ENCODE assay signal across 1 mouse cellular context in the genomic region with DNA sequence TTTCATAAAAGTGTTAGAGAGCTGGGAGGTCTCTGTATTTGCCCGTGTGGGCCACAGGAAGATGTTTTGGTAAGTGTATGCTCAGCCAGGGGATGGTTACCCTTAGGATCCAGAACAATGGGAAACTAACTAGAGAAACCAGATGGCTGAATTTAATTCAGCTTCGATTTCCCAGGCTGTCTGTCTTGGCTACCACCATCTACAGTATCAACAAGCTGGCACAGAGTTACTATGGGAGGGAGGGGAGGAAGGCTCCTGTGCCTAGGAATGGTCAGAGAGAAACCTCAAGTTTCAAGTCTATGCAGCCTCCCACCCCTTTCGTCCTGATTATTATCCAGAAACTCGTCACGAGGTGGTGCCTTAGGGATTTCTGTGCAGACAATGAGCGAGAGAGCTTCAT.
TF ChIP-seq lines count a peak whose summit lies in the region.

No protein-coding gene starts in this region.

TF ChIP-seq in CH12.LX, 34 proteins besides CTCF, POLR2A, EP300 and RAD21 (continued from another document):
- TF ChIP-seq MXI1 (IDR thresholded peaks at IDR 0.05; ENCODE audit: low read depth, low read length), result no peak
